Mouse (Mus musculus): Measurements from ENCODE around the gene Efhc1. TPM values are rescaled to one million over a fixed set of nuclear protein-coding genes. Genes with fewer than 3 reads are reported as not detected.

The Efhc1 gene
- total and polyA plus RNA-seq, 3 experiments: not detected

DNA sequence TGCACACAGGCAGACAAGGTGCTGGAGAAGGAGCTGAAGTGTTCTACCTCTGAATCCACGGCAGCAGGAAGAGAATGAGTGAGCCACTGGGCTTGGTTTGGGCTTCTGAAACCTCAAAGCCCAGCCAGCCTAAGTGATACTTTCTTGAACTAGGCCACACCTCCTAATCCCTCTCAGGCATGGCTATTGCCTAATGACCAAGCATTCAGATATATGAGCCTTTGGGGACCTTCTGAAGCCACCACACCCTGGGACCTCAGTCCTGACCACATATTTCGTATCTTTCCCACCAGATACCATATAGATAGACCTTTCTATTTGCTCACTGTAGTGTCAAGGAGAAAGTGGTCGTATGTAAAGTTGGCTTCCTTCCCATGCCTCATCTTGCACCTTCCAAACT is 42.3 kb downstream of the Efhc1 start:
- Histone ChIP-seq H3K4me3 (replicated peaks in 1 of 3; ENCODE audit: low read depth in 2 of 3, low read length in 2 of 3, poor library complexity in 1 of 3) (no peak overlapping the region), H3K9me3 (replicated peaks; ENCODE audit: low read length) (no peaks in the 10 kb centered on the region), H3K79me2 (replicated peaks; ENCODE audit: control insufficient read depth, extremely low read depth, insufficient read depth, poor library complexity, severe bottlenecking) (no peaks in the 10 kb centered on the region), H3K27me3 (replicated peaks) (no peaks in the 10 kb centered on the region), H3K9ac (ENCODE audit: insufficient read depth, low read depth) (no peak overlapping the region), H3K27ac (ENCODE audit: insufficient read depth, low read depth) (no peak overlapping the region), H3K4me1 (ENCODE audit: control insufficient read depth in 1 of 2, insufficient read depth in 2 of 2) (peaks cover 0 to 24% of the 10 kb centered on the region in 2 experiments; a peak in 3 of 4 replicates), H3K4me2 (ENCODE audit: insufficient read depth, low read depth, poor library complexity, severe bottlenecking) (no peak overlapping the region), H3K36me3 (replicated peaks in 1 of 2; ENCODE audit: control insufficient read depth in 1 of 2, insufficient read depth in 1 of 2, low read length in 1 of 2) (peaks cover 0 to 17% of the 10 kb centered on the region in 2 experiments)
- no peak for DNase-seq (ENCODE audit: extremely low read depth)
- TF ChIP-seq CHD1 (IDR thresholded peaks at IDR 0.05; ENCODE audit: low read depth, low read length): no peak
- no peak for TF ChIP-seq USF2 (conservative IDR thresholded peaks at IDR 0.05; ENCODE audit: low read depth, low read length)
- no peak for TF ChIP-seq E2F4 (IDR thresholded peaks at IDR 0.05; ENCODE audit: insufficient replicate concordance, low read depth, low read length)
- no peak for TF ChIP-seq ZNF384 (IDR thresholded peaks at IDR 0.05; ENCODE audit: low read depth, low read length)
- no peak for TF ChIP-seq NELFE (IDR thresholded peaks at IDR 0.05; ENCODE audit: low read depth, low read length)
- no peak for TF ChIP-seq BHLHE40 (IDR thresholded peaks at IDR 0.05; ENCODE audit: low read depth, low read length)
- no peak for TF ChIP-seq EP300 (IDR thresholded peaks at IDR 0.05; ENCODE audit: low read length)
- in situ Hi-C loops (cut with MboI; ENCODE audit: low pct_ligation_motif_present, low pct_unique_long_range_greater_than_20kb, low sequenced_read_pairs) (no loop called here), dilution Hi-C loops (cut with MboI; ENCODE audit: extremely low pct_ligation_motif_present, extremely low pct_unique_long_range_greater_than_20kb, low sequenced_read_pairs) (no loop called here)

DNA sequence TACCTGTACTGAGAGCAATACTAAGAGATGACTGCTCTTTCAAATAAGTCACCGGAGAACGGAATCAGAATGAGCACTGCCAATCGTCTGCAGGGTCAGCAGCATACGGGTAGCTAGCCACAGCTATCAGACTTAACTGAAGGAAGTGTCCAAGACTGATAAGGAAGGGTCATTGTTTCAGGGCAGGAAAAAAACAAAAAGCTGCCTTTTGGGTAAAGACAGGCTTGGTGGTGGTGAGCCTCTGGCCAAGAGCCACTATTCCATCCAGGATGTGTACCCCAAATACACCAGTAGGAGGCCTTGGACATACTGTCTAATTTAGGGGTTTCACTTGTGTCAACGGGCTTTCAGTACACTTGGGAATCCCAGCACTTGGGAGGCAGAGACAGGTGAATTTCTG is 42.9 kb downstream of the Efhc1 start:
- Histone ChIP-seq H3K9ac (ENCODE audit: insufficient read depth, low read depth) (no peak overlapping the region), H3K4me2 (ENCODE audit: insufficient read depth, low read depth, poor library complexity, severe bottlenecking) (no peak overlapping the region), H3K79me2 (replicated peaks; ENCODE audit: control insufficient read depth, extremely low read depth, insufficient read depth, poor library complexity, severe bottlenecking) (no peaks in the 10 kb centered on the region), H3K36me3 (replicated peaks in 1 of 2; ENCODE audit: control insufficient read depth in 1 of 2, insufficient read depth in 1 of 2, low read length in 1 of 2) (peaks cover 0 to 23% of the 10 kb centered on the region in 2 experiments), H3K27ac (ENCODE audit: insufficient read depth, low read depth) (no peak overlapping the region), H3K9me3 (replicated peaks; ENCODE audit: low read length) (no peaks in the 10 kb centered on the region), H3K27me3 (replicated peaks) (no peaks in the 10 kb centered on the region), H3K4me3 (replicated peaks in 1 of 3; ENCODE audit: low read depth in 2 of 3, low read length in 2 of 3, poor library complexity in 1 of 3) (no peak overlapping the region), H3K4me1 (ENCODE audit: control insufficient read depth in 1 of 2, insufficient read depth in 2 of 2) (peaks cover 0 to 26% of the 10 kb centered on the region in 2 experiments; a peak in 3 of 4 replicates)
- in situ Hi-C loops (cut with MboI; ENCODE audit: low pct_ligation_motif_present, low pct_unique_long_range_greater_than_20kb, low sequenced_read_pairs) (no loop called here), dilution Hi-C loops (cut with MboI; ENCODE audit: extremely low pct_ligation_motif_present, extremely low pct_unique_long_range_greater_than_20kb, low sequenced_read_pairs) (no loop called here)
- DNase-seq (ENCODE audit: extremely low read depth): no peak
- no peak for TF ChIP-seq MAX (IDR thresholded peaks at IDR 0.05; ENCODE audit: low read length)
- TF ChIP-seq EP300 (IDR thresholded peaks at IDR 0.05; ENCODE audit: low read length): no peak
- TF ChIP-seq SIN3A (IDR thresholded peaks at IDR 0.05; ENCODE audit: low read length): no peak
- TF ChIP-seq ETS1 (conservative IDR thresholded peaks at IDR 0.05; ENCODE audit: low read depth, low read length): no peak
- no peak for TF ChIP-seq NELFE (IDR thresholded peaks at IDR 0.05; ENCODE audit: low read depth, low read length)

DNA sequence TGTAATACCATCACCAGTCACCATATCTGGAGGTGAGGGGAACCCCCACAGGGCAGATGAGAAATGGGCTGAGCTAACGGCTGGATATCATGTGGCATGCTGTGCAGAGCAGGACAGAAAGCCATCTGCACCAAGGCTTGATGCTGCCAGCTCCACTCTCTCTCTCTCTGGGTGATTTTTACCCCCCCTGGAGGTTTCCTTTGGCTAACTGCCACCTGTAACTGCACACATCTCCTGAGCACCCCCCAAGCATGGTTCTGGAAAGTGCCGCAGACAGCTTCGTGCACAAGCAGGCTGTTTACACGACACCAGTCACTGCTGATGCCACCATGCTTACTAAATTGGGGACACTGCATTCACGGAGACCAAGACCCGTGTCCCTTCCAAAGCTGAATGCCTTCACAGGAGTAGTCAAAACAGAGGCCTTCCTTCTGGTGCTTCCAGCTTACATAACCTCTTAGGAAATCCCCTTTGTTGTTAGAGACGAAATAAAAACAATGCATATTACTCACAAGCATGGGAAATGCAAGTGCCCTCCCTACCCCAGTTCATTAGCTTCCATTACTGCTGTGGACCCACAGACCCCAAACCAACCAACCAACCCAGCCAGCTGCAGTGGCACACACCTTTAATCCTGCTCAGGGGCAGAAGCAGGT is 44.0 kb downstream of the Efhc1 start:
- TF ChIP-seq RCOR1 (conservative IDR thresholded peaks at IDR 0.05; ENCODE audit: low read depth, low read length) (no peak), KAT2A (IDR thresholded peaks at IDR 0.05; ENCODE audit: insufficient replicate concordance, low read length) (no peak), HCFC1 (IDR thresholded peaks at IDR 0.05; ENCODE audit: low read depth, low read length) (no peak), BHLHE40 (IDR thresholded peaks at IDR 0.05; ENCODE audit: low read depth, low read length) (no peak), ETS1 (conservative IDR thresholded peaks at IDR 0.05; ENCODE audit: low read depth, low read length) (no peak), CTCF (conservative IDR thresholded peaks at IDR 0.05 in 1 of 2, IDR thresholded peaks at IDR 0.05 in 1 of 2; ENCODE audit: low read depth in 2 of 2, low read length in 2 of 2) (no peak), MXI1 (IDR thresholded peaks at IDR 0.05; ENCODE audit: low read depth, low read length) (no peak), UBTF (IDR thresholded peaks at IDR 0.05; ENCODE audit: low read depth, low read length) (no peak), ZKSCAN1 (IDR thresholded peaks at IDR 0.05; ENCODE audit: borderline replicate concordance, low read depth, low read length) (no peak), SMC3 (IDR thresholded peaks at IDR 0.05; ENCODE audit: low read depth, low read length) (no peak), POLR2AphosphoS2 (IDR thresholded peaks at IDR 0.05; ENCODE audit: low read depth, low read length) (no peak), USF1 (IDR thresholded peaks at IDR 0.05; ENCODE audit: low read depth, low read length) (no peak), MAFK (IDR thresholded peaks at IDR 0.05; ENCODE audit: insufficient replicate concordance, low read length) (no peak), CHD2 (IDR thresholded peaks at IDR 0.05; ENCODE audit: low read length) (no peak), ZC3H11A (IDR thresholded peaks at IDR 0.05; ENCODE audit: low read depth, low read length) (no peak), JUND (conservative IDR thresholded peaks at IDR 0.05; ENCODE audit: low read depth, low read length) (no peak), JUN (IDR thresholded peaks at IDR 0.05; ENCODE audit: insufficient read depth, low read depth, low read length) (no peak), POLR2A (IDR thresholded peaks at IDR 0.05; ENCODE audit: low read depth, low read length) (no peak)
- no peak for DNase-seq (ENCODE audit: extremely low read depth)
- no peak overlapping the region for H3K27ac ChIP-seq (ENCODE audit: insufficient read depth, low read depth)
- dilution Hi-C loops (cut with MboI; ENCODE audit: extremely low pct_ligation_motif_present, extremely low pct_unique_long_range_greater_than_20kb, low sequenced_read_pairs): no loop called here
- H3K27me3 ChIP-seq (replicated peaks): no peaks in the 10 kb centered on the region
- in situ Hi-C loops (cut with MboI; ENCODE audit: low pct_ligation_motif_present, low pct_unique_long_range_greater_than_20kb, low sequenced_read_pairs): no loop called here
- H3K9ac ChIP-seq (ENCODE audit: insufficient read depth, low read depth): no peak overlapping the region
- peaks cover 5 to 35% of the 10 kb centered on the region in 2 experiments for H3K36me3 ChIP-seq (replicated peaks in 1 of 2; ENCODE audit: control insufficient read depth in 1 of 2, insufficient read depth in 1 of 2, low read length in 1 of 2)
- no peak overlapping the region for H3K4me3 ChIP-seq (replicated peaks in 1 of 3; ENCODE audit: low read depth in 2 of 3, low read length in 2 of 3, poor library complexity in 1 of 3)
- H3K9me3 ChIP-seq (replicated peaks; ENCODE audit: low read length): no peaks in the 10 kb centered on the region
- H3K79me2 ChIP-seq (replicated peaks; ENCODE audit: control insufficient read depth, extremely low read depth, insufficient read depth, poor library complexity, severe bottlenecking): no peaks in the 10 kb centered on the region; the same call in 1 of the 2 replicates
- peaks cover 0 to 26% of the 10 kb centered on the region in 2 experiments; a peak in 3 of 4 replicates for H3K4me1 ChIP-seq (ENCODE audit: control insufficient read depth in 1 of 2, insufficient read depth in 2 of 2)
- H3K4me2 ChIP-seq (ENCODE audit: insufficient read depth, low read depth, poor library complexity, severe bottlenecking): no peak overlapping the region
